Mouse (Mus musculus) hindbrain, embryonic 16.5 days (tissue): Measurements from ENCODE around the gene Tmem138. TPM values are rescaled to one million over a fixed set of nuclear protein-coding genes. Genes with fewer than 3 reads are reported as not detected.

Experiments
- ATAC-seq: fragments of 200-750 bp; cut with Nextera tagmentation; 2 replicates; pipeline ENCODE4 v1.8.0; 2017; ENCODE audit warnings: moderate TSS enrichment, moderate library complexity
- H3K27ac ChIP-seq: fragments of 300-500 bp; sonication (generic); 2 replicates; pipeline ENCODE4 v1.5.1; 2014; ENCODE audit warnings: low read depth, mild to moderate bottlenecking, control low read depth, low read length, moderate library complexity
- H3K27me3 ChIP-seq: fragments of 300-500 bp; sonication (generic); replicated peaks from 2 replicates; pipeline ENCODE4 v1.6.1; 2014; ENCODE audit warnings: low read length; ENCODE audit not compliant: control insufficient read depth, insufficient read depth
- H3K36me3 ChIP-seq: fragments of 300-500 bp; sonication (generic); 2 replicates; pipeline ENCODE4 v1.6.1; 2014; ENCODE audit warnings: mild to moderate bottlenecking, low read length, moderate library complexity, mixed read lengths; ENCODE audit not compliant: control insufficient read depth, insufficient read depth
- H3K4me1 ChIP-seq: fragments of 300-500 bp; sonication (generic); 2 replicates; pipeline ENCODE4 v1.6.1; 2014; ENCODE audit warnings: low read depth, low read length; ENCODE audit not compliant: control insufficient read depth, insufficient read depth
- H3K4me2 ChIP-seq: fragments of 300-500 bp; sonication (generic); 2 replicates; pipeline ENCODE4 v1.6.1; 2014; ENCODE audit warnings: mild to moderate bottlenecking, low read length, control low read depth, moderate library complexity
- H3K4me3 ChIP-seq: fragments of 300-500 bp; sonication (generic); 2 replicates; pipeline ENCODE4 v1.5.1; 2014; ENCODE audit warnings: mild to moderate bottlenecking, low read length, control low read depth, moderate library complexity
- H3K9ac ChIP-seq: fragments of 300-500 bp; sonication (generic); 2 replicates; pipeline ENCODE4 v1.6.1; 2014; ENCODE audit warnings: low read depth, mild to moderate bottlenecking, control low read depth, low read length, moderate library complexity
- H3K9me3 ChIP-seq: fragments of 300-500 bp; sonication (generic); 2 replicates; pipeline ENCODE4 v1.6.1; 2014; ENCODE audit warnings: mild to moderate bottlenecking, low read length, moderate library complexity; ENCODE audit not compliant: control insufficient read depth
- WGBS: fragments of 180-500 bp; shearing (Covaris S2); extraction: QIAGEN DNeasy Blood & Tissue Kit; methylation state at CpG from one replicate; pipeline ENCODE4 v1.1.7; 2014; 5-methylcytosine and 5-hydroxymethylcytosine counted together
- polyA plus RNA-seq: library from polyadenylated mRNA; unstranded; fragments of >200 nt; fragmentation: Nextera tagmentation; extraction: Ambion mirVana; gene quantifications from 2 replicates; pipeline ENCODE4 v1.2.1, GENCODE M21; 2015

The Tmem138 gene
- polyA plus RNA-seq, 1 experiment from 2014 or later = 36.2 TPM

DNA sequence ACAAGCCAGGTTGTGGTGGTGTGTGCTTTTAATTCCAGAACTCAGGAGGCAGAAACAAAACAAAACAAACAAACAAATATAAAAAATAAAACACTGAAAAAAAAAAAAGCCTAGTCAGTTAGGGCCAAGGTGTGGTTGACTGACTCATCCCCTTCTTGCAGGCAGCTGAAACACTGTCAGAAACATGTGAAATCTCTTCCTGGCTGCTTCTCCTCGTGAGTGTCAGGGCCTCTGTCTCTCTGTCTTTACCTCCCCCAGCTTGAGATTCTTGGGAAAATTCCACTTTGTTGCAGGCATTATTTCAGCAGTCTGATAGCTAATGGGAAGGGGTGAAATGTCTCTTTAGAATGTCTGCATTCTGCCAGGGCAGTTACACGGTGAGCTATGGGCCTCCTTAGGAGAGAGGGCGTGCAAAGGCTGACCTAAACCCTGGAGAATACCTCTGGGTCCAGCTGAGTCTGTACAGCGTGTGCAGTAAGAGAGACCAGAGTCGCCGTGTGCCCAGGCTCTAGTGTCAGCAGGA is 25.1 kb upstream of the Tmem138 start:
- peak overlapping the region; percentile 35 for H3K4me3 ChIP-seq
- peak overlapping the region; percentile 90 for H3K27ac ChIP-seq
- peak overlapping the region; percentile 74 for H3K4me2 ChIP-seq
- H3K36me3 ChIP-seq = peaks cover 8% of the 10 kb centered on the region; the same call in 1 of the 2 replicates
- WGBS = 3% methylated on average over 6 of the region's 6 CpGs
- H3K4me1 ChIP-seq = peaks cover 26% of the 10 kb centered on the region
- H3K9me3 ChIP-seq = no peaks in the 10 kb centered on the region
- ATAC-seq = 0 out of 2 replicates have a peak, but pooled peaks have one; percentile 16
- no peaks in the 10 kb centered on the region for H3K27me3 ChIP-seq
- H3K9ac ChIP-seq = peak overlapping the region; percentile 70

DNA sequence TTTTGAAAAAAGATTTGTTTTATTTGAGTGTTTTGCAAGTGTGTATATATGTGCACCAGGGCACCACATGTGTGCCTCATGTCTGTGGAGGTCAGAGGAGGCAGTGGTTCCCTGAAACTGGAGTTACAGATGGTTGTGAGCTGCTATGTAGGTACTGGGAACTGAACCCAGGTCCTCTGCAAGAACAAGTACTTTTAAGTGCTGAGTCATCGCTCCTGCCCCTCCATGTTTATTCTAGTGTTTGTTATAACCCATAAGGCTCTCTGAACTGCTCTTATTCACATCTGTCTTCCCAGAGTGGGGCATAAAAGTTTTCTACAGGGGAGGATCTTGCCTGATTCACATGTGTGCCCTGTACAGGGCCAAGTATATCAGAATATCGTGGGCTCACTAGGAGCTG is 22.5 kb upstream of the Tmem138 start:
- WGBS = 94% methylated on average over 2 of the region's 2 CpGs
- H3K9me3 ChIP-seq = no peaks in the 10 kb centered on the region
- H3K27ac ChIP-seq = no peak overlapping the region
- no peak for ATAC-seq
- H3K4me1 ChIP-seq = peaks cover 14% of the 10 kb centered on the region
- H3K4me2 ChIP-seq = no peak overlapping the region
- H3K36me3 ChIP-seq = peaks cover 10% of the 10 kb centered on the region; the same call in 1 of the 2 replicates
- no peaks in the 10 kb centered on the region for H3K27me3 ChIP-seq
- no peak overlapping the region for H3K9ac ChIP-seq
- H3K4me3 ChIP-seq = no peak overlapping the region

DNA sequence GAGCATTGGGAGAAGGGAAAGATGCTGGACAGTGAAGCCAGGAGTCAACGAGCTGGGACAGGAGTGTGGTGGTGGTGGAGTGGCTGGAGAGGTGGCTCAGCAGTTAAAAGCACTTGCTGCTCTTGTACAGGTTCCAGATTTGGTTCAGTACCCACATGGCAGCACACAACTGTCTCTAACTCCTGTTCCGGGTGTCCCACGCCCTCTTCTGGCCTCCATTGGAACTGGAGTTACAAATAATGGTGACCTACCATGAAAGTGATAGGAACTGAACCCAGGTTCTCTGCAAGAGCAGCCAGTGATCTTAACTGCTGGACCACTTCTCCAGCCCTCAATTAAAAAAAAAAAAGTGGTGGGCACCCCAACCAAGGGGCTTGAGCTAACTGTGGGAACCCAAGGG is 21.0 kb upstream of the Tmem138 start:
- Histone ChIP-seq H3K4me1 (peaks cover 8% of the 10 kb centered on the region), H3K9ac (no peak overlapping the region), H3K27ac (no peak overlapping the region), H3K27me3 (no peaks in the 10 kb centered on the region), H3K36me3 (peaks cover 13% of the 10 kb centered on the region), H3K9me3 (no peaks in the 10 kb centered on the region), H3K4me2 (no peak overlapping the region), H3K4me3 (no peak overlapping the region)
- 41% methylated on average over 3 of the region's 3 CpGs for WGBS
- no peak for ATAC-seq

DNA sequence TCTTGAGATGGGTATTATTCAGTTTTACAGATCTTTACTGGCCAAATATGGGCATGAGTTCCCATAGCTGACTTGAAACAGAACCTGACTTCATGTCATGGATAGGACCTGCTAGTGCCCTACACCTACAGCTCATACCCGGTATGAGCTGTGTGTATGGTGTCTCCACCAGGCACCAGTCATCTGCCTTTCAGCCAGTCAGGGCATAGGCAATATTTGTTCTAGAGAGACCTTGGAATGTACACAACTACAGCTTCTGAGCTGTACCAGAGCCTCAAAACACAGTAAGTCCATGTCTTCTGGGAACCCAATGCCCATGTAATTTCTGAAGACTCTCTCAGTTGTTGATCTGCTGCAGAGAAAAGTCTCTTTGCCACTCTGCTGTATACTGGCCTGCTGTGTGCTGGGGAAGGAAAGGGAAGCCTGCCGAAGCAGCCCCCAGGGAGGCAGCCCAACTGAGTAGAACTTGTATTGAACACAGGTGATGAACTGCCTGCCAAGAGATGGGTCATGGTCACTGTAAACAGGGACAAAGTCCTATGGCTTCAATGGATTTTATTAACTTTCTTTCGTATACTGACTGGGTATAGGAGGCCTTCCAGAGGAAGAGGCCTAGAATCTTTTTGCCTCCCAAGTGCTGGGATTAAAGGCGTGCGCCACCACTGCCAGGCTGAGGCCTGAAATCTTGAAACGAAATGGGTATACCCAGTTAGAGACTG is 14.7 kb upstream of the Tmem138 start:
- no peak for ATAC-seq
- Histone ChIP-seq H3K27me3 (no peaks in the 10 kb centered on the region), H3K4me3 (no peak overlapping the region), H3K9ac (no peak overlapping the region), H3K4me2 (no peak overlapping the region), H3K9me3 (no peaks in the 10 kb centered on the region), H3K36me3 (peaks cover 14% of the 10 kb centered on the region), H3K27ac (no peak overlapping the region), H3K4me1 (no peaks in the 10 kb centered on the region)
- 96% methylated on average over 6 of the region's 6 CpGs for WGBS

DNA sequence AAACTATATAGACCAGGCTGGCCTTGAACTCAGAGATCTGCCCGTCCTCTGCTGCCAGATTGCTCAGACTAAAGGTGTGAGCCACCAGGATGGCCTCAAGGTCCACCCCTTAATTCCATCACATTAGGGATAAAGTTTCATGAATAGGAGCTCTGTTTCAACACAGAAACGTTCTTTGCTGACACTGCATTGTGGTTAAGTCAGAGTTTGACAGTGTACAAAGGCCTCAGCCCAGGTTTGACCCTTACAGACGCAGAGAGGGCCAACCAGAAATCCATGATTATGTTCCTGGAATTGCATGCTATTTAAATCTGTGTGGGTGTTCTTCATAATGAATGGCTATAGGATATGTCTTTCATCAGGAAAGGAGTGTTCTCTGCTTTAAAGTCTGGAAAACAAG is 13.1 kb upstream of the Tmem138 start:
- H3K4me3 ChIP-seq = no peak overlapping the region
- H3K4me2 ChIP-seq = no peak overlapping the region
- peaks cover 14% of the 10 kb centered on the region for H3K36me3 ChIP-seq
- H3K9ac ChIP-seq = no peak overlapping the region
- ATAC-seq = no peak
- 72% methylated on average over 3 of the region's 3 CpGs for WGBS
- H3K27ac ChIP-seq = no peak overlapping the region
- no peaks in the 10 kb centered on the region for H3K27me3 ChIP-seq
- no peaks in the 10 kb centered on the region for H3K4me1 ChIP-seq
- H3K9me3 ChIP-seq = no peaks in the 10 kb centered on the region

DNA sequence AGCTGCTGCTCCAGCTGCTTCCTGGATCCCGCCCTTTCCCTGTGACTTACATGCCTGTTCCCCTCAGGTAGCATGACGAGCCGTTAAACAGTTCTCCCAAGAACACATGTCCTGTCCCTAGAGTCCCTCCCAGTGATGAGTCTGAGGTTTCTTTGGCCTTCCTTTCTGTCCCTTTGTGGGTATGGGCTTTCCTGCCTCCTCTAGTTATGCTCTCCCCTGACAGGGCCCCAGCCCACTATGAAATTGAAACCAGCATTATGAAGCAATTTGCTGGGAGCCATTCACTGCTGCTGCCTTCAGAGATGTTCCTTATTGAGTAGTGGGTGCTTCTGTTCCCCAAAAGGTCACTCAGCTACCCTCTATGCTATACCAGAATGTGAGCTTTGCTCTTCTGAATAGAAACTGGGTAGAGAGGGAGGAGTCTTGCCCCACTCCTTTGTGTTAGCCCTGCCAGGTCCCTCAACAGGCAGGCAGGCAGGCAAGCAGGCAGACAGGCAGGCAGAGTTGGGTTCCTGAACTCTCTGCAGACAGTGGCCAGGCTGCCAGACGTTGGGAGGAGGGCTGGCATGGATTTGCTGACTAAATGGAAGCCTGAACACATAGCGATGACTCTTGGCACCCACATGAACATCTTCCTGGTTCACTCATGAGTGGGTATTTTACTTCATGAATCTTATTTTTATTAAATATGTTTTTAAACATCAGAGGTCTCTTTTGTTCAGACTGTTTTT is 12.1 kb upstream of the Tmem138 start:
- Histone ChIP-seq H3K27me3 (no peaks in the 10 kb centered on the region), H3K4me1 (no peaks in the 10 kb centered on the region), H3K27ac (no peak overlapping the region), H3K9ac (no peak overlapping the region), H3K36me3 (peaks cover 14% of the 10 kb centered on the region), H3K4me3 (no peak overlapping the region), H3K4me2 (no peak overlapping the region), H3K9me3 (no peaks in the 10 kb centered on the region)
- 66% methylated on average over 5 of the region's 5 CpGs for WGBS
- ATAC-seq = no peak

DNA sequence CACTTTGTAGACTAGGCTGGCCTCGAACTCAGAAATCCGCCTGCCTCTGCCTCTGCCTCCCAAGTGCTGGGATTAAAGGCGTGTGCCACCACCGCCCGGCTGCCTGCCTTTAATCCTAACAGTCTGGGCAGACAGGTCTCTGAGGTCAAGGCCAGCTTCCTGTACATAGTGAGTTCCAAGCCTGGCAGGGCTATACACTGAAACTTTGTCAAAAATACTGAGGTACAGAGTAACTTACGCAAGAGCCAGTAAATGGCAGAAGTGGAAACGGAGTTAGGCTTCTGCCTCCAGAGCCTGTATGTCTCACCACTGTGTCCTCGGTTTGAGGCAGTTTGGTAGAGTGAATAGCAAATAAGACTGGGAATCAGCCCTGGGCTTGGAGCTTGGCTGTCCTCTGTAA is 10.1 kb upstream of the Tmem138 start:
- Histone ChIP-seq H3K36me3 (peaks cover 9% of the 10 kb centered on the region; the same call in 1 of the 2 replicates), H3K9ac (no peak overlapping the region), H3K27ac (no peak overlapping the region), H3K4me2 (no peak overlapping the region), H3K27me3 (no peaks in the 10 kb centered on the region), H3K9me3 (no peaks in the 10 kb centered on the region), H3K4me1 (no peaks in the 10 kb centered on the region), H3K4me3 (no peak overlapping the region)
- no peak for ATAC-seq
- WGBS = 87% methylated on average over 8 of the region's 8 CpGs

DNA sequence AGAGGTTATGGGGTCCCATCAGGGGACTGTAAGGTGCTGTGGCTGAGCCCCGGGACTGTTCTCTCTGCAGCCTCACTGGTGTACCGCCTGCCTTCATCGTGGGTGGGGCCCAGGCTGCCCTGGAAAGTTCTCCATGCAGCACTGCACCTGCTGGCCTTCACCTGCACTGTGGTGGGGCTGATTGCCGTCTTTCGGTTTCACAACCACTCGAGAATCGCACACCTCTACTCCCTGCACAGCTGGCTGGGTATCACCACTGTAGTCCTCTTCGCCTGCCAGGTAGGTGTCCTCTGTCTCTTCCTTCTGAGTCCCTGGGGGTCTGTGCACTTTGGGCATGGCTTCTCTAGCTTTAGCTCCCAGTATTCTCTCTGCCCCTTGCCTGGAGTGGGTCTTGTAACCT is 8.0 kb upstream of the Tmem138 start:
- no peak for ATAC-seq
- 93% methylated on average over 8 of the region's 8 CpGs for WGBS
- no peak overlapping the region for H3K27ac ChIP-seq
- no peaks in the 10 kb centered on the region for H3K9me3 ChIP-seq
- H3K4me2 ChIP-seq = no peak overlapping the region
- H3K9ac ChIP-seq = no peak overlapping the region
- H3K36me3 ChIP-seq = 0 out of 2 replicates have a peak, but pooled peaks cover 3% of the 10 kb centered on the region
- no peak overlapping the region for H3K4me3 ChIP-seq
- H3K4me1 ChIP-seq = no peaks in the 10 kb centered on the region
- H3K27me3 ChIP-seq = no peaks in the 10 kb centered on the region

DNA sequence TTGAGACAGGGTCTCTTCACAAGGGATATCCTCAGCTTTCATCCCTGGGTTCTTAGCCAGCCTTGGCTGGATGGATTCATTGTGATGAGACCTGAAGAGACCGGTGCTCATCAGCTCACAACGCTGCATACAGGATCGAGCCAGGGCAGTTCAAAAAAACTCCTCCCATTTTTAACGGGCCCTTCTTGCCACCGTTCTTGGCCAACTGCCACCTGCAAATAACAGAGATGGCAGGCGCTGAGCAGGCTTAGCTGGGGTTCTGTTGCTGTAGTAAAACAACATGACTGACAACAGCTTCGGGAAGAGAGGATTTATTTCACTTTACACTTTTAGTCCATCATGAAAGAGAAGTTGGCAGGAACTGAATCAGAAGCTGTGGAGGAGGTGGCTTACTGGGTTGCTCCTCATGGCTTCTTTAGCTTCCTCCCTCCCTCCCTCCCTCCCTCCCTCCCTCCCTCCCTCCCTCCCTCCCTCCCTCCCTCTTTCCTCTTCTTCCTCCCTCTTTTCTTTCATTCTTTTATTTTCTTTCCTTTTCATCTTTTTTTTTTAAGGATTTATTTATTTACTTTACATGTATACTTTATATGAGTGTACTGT is 6.5 kb upstream of the Tmem138 start:
- H3K4me1 ChIP-seq = peaks cover under 1% of the 10 kb centered on the region; the same call in 1 of the 2 replicates
- no peak overlapping the region for H3K4me3 ChIP-seq
- H3K27ac ChIP-seq = no peak overlapping the region
- H3K9ac ChIP-seq = no peak overlapping the region
- 0 out of 2 replicates have a peak, but pooled peaks cover 3% of the 10 kb centered on the region for H3K36me3 ChIP-seq
- H3K4me2 ChIP-seq = no peak overlapping the region
- WGBS = 63% methylated on average over 7 of the region's 7 CpGs
- ATAC-seq = no peak
- no peaks in the 10 kb centered on the region for H3K9me3 ChIP-seq
- no peaks in the 10 kb centered on the region for H3K27me3 ChIP-seq
